Mouse (Mus musculus): ENCODE measurements at regions not wholly inside any gene's neighbourhood (a gene's known extent, or its start where the extent isn't known, plus 50 kb on each side); places are given as distances from the start of the nearest gene placed in this dataset.

DNA sequence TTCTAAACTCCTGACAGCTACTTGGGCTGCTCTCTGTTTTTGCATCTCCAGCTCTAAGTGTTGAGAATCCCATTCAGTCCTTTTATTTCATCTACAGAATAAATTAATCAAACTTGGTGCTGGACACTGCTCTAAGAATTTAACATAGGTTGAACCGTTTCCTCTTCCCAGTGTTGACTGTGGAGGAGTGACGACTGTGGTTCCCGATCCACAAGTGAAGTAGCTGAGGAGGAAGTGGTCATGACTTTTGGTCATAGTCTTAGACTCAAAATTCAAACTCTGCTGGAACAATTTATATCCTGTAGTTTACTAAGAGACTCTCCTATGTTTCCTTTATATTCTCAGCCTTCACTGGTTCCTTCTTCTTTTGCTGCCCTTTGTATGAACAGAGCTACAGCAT, 432.6 kb upstream of the Id2 start:
- TF ChIP-seq MAX (IDR thresholded peaks at IDR 0.05) (no peak), CTCF (IDR thresholded peaks at IDR 0.05; ENCODE audit: control insufficient read depth, insufficient read depth, insufficient read length) (no peak)
